Mouse (Mus musculus) adrenal gland (tissue): Measurements from ENCODE around the gene Morc3.

ENCODE experiments used
- intact Hi-C: fragments of 180-260 bp; cut with DNase I; formaldehyde crosslinking; loops from one replicate; pipeline ENCODE4 v1.15.1; 2025
- long read RNA-seq, 2 experiments: library from polyadenylated mRNA; unstranded; transcript quantifications; one replicate each; pipeline ENCODE4 v2.0.0; 2020; ENCODE audit warnings: borderline replicate concordance in 1 of 2; ENCODE audit not compliant: insufficient replicate concordance in 1 of 2

Morc3 gene
- long read RNA-seq, experiment 1, full-length matches to known transcripts, result 6 of 18 reads
- long read RNA-seq, experiment 1, partial matches to known transcripts, result 8 of 18 reads
- long read RNA-seq, experiment 1, other reads (novel, unspliced or antisense), result 4 of 18 reads
- long read RNA-seq, experiment 2, full-length matches to known transcripts, result 5 of 22 reads
- long read RNA-seq, experiment 2, partial matches to known transcripts, result 11 of 22 reads
- long read RNA-seq, experiment 2, other reads (novel, unspliced or antisense), result 6 of 22 reads

DNA sequence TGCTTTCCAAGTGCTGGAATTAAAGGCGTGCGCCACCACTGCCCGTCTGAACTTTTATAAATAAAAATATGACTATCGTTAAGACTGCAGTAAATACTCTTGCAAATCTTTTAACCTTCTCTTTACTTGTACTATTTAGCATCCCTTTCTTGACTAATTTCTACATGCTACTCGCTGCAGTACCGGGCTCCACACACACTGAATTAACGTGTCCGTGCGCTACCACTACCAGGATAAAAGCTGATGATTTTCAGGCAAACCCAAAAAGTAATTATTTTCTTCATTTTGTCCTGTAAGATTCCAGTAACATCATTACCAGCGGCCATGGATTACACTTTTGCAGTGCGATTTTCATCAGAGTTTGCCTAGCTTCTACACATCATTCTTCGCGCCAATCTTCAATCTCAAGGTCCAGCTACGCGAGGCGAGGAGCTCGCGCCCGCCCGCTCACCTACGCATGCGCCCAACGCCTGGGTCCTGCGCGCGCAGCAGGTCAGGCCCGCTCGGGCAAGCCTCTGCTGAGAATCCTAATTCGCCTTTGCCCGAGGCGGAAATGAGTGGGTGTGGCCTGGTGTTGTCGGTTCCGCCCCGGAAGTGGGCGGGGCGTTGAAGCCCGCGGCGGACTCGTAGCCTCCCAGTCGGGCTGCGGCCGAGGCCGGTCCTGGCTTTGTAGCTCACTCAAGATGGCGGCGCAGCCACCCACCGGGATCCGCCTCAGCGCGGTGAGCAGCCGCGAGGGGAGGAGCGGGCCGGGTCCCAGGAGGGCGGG, at the start of gene Morc3:
Morc3 (plus strand) TSS at position 495 of the 769 bp plus-strand sequence.
- intact Hi-C loops, result no loop called here

DNA sequence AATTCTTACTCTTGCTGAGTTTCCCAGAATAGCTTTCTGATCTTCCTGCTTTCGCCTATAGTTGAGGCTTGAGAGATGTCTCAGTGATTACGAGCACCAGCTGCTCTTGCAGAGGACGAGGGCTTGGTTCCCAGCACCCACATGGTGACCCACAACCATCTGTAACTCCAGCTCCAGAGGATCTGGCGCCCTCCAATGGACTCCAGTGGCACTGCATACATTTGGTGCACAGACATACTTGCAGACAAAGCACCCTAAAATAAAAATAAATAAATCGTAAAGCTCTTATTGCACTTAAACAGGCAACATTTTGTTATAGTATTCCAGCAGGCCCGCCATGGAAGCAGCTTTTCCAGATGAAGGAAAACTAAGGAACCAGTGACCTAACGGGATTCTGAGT, 47.7 kb upstream of the Morc3 start:
- intact Hi-C loops, result no loop called here

DNA sequence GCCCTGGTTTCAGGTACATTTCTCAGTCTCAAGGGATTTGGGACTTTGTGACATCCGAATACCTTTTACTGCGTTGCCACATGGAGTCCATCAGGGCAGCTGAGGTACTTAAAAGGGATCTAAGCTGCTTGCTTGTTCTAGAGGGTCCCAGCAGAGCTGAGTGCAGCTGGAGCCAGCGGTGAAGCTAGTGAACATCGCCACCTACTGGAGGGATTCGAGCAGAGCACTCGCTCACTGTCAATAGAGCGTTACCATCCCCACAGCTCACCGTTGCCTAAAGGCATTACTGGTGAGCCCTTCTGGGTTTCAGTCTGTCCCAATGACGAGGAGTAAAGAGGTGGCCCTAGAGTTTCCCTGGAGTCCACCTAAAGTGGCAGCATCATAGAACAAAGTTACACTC, 46.1 kb upstream of the Morc3 start:
- intact Hi-C loops, result no loop called here

DNA sequence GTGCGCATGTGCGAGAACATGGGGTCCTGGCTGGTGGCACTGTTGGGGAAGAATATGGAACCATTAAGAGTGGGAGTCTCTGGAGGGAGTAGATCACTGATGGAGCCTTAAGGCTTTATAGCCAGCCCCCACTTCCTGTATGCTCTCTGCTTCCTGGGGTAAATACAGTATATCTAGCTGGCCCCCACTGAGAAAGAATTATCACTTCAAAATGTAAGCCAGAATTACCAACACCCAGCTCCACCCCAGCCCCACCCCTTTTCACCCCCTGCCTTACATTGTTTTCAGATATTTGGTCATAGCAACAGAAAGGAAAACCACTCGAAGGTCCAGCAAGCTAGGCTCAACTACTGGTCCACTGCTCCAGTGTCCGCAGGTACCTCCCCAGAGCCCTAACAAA, 43.5 kb upstream of the Morc3 start:
- intact Hi-C loops, result no loop called here

DNA sequence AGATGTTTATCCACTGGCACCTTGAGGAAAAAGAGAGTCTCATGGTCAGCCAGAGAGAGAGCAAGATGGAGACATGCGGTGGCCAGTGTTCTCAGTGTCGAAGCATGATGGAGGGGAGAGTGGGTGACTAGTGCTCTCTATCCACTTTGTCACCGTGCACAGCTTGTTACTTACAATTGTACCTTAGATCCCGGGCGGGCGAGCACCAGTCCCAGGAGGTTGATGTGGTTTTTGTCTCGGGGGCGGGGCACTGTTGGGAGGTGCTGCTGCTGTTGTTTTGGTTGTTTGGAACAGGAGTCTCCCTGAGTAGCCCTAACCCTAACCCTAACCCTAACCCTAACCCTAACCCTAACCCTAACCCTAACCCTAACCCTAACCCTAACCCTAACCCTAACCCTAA, 43.0 kb upstream of the Morc3 start:
- intact Hi-C loops, result no loop called here

DNA sequence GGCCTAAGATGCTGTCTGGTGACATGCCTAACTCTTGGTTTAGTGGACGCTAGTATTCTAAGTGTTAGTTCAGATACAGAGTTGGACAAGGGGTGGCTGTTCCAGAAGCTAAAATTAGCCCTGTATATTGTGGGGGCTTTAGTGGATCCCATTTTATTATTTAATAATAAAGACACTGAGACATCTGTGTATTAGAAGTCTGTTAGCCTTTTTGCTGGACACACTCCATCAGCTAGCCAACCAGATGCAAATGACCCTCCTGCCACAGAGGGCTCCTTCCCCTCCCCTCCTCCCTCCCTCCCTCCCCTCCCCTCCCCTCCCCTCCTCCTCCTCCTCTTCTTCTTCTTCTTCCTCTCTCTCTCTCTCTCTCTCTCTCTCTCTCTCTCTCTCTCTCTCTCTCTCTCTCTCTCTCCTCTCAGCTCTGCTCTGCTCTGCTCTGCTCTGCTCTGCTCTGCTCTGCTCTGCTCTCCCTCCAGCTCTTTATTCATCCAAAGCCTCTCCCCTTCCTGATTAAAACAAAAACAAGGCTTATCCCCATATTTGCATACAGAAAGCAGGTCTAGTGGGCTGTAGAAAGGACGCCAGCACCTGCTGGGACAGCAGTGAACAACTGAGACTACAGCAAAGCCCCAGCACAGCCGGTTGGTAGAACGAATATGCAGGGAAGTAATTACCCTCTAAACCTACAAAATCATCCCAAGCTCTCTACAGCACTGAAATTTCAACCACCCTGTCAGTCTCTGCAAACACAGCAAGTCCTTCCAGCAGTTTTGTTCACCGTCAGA, 41.8 kb upstream of the Morc3 start:
- intact Hi-C loops, result no loop called here

DNA sequence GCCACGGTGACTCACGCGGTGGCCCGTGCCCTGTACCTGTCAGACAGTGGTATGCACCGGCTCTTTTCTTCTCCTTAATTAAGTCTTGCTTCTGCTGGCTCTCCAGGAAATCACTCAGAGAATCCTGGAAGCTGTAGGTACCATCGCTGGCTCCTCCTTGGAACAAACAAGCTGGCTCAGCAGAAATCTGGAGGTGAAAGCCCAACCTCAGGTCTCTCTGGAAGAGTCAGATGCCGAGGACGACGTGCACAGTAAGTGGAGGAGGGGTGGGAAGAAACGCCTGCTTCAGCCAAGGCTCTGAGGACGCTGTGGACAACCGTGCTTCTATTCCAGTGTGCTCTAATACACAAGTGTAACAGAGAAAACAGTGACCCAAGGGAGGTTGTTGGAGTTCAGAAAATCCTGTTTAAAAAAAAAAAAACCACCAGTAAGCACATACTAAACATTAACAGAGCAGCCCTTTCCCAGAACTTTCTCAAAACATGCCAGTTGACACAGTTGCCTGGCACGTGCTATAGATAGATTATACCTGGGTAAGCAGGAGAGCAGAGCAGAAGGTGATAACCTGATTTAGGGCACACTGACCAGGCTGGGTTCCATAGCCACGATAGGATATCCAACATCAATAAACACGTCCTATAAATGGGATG, 38.8 kb upstream of the Morc3 start:
- intact Hi-C loops, result no loop called here

DNA sequence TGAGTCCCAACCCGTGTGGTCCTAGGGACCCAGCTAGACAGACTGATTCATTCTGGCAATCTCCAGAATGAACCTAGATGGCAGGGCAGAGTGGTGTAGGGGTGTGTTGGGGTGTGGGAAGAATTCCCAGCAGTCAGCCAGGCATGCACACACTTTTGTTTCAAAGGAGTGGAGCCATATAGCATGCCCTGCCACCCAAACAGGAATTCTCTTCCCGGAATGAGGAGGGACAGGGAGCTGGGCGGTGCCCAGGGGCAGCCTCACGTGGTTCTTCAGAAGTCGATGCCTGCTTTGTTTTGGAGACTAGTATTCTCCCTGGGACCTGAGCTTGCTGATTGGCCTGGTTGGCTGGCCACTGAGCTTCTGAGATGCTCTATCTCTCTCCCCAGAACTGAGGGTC, 37.1 kb upstream of the Morc3 start:
- intact Hi-C loops, result no loop called here

DNA sequence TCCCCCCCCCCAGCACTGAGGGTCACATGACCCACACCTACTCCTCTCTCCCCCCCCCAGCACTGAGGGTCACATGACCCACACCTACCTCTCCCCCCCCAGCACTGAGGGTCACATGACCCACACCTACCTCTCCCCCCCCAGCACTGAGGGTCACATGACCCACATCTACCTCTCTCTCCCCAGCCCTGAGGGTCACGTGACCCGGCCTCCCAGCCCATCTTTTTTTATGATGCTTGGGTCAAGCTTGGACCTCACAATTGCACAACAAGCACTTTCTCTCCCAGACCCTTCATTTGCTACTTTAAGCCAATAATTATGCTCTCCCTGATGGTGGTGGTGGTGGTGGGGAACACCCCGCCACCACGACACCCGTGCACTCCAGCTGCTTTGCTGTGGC, 36.5 kb upstream of the Morc3 start:
- intact Hi-C loops, result no loop called here

DNA sequence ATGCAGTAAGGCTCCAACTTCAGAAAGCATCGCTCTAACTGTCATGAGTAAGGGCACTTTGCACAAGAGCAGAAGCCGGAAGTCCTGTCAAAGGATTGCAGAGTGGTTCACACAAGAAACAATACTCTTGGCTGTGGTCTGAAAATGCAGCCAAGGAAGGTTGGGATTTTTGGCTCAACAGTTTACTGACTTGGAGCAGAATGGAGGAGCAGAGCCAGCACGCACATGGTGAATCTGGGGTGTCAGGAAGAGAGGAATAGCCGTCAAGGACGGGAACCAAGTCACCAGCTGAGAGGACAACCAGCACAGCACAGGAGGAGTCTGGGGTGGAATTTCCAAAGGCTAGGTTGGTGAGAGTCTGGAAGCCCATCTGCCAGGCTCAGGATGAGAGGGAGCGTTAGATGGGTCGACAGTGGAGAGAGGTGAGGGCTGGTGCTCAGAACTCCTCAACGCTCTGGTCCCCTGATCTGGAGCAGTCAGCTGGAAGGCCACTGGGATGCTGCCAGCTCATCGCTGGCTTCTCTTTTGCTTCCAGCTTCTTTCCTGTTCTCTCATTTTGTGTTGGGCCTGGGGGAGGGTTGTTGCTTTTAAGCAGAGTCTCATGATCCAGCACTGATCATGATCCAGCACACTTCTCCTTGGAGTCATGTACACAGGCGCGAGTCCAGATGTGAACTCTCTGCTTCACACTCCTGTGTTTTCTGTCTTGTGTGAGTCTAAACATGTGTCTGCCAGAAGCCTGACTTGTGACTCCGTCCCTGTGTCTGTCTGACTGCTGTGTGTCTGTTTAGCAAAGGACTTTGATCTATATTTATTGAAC, 34.7 kb upstream of the Morc3 start:
- intact Hi-C loops, result no loop called here

DNA sequence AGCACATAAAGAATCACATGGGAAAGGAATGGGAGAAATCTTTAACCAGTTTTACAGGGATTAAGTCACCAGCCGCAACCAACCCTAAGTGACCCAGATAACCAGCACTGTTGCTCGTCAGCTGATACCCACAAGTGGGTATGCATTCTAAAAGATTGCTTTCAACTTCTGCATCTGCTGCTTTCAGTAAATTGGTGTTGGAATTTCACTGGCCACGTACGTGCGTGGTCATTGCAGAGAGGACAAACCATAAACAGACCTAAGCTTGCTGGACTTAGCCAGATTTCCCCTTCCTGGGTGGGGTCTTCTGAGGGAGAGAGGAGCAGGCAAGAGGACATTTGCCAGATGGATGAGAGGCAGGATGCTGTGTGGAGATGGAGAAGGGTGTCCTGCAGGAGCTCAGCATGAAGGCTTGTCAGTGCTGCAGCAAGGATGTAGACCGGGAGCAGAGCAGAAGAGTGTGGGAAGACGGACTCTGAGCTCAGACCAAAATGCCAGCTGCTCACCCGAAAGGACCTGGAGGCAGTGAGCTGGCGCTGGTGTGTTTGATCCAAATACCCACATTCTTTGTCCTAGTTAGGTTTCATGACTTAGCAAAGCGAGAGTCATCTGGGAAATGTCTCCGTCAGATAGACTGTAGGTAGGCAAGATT, 34.0 kb upstream of the Morc3 start:
- intact Hi-C loops, result no loop called here

DNA sequence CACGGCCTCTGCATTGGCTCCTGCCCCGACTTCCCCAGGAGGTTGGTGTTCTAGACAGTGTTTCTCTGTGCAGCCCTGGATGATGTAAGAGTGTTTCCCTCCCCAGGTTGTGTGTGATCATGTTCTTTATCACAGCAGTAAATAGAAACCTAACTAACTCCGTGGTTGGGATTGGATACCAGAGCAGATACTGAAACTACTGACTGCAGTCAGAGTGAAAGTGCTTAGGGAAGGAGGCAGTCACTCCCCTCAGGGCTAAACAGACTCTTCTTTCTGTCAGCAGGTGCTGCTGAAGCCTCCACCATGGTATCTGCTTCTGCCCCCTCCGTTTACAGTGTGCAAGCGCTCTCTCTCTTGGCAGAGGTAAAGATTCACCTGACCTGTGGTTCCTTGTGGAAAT, 33.3 kb upstream of the Morc3 start:
- intact Hi-C loops, result no loop called here

DNA sequence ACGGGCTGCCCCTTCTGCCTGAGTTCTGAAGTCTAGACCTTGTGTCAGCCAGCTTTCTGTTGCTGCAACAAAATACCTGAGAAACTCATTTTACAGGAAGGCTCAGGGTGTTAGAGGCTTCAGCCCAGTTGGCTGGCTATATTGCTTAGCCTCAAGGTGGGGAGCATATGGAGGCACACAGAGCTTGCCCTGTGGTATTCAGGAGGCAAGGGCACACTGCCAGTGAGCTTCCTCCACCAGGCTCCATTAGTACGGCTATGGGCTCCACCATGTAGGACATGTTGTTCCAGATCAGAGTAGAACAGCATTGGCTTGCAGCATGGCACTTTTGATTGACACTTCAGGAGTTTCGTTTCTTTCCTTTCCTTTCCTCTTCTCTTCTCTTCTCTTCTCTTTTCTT, 32.9 kb upstream of the Morc3 start:
- intact Hi-C loops, result no loop called here

DNA sequence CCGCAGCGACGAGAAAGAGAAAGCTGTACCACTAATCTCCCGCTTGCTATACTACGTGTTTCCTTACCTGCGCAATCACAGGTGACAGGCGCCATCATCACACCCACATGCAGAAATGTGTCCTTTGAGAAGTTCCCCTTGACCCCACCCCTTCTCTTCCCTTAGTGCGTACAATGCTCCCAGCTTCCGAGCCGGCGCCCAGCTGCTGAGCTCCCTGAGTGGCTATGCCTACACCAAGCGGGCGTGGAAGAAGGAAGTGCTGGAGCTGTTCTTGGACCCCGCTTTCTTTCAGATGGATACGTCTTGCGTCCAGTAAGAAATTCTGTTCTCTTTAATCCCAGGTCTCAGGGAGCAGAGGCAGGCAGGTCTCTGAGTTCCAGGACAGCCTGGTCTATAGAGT, 32.0 kb upstream of the Morc3 start:
- intact Hi-C loops, result no loop called here

DNA sequence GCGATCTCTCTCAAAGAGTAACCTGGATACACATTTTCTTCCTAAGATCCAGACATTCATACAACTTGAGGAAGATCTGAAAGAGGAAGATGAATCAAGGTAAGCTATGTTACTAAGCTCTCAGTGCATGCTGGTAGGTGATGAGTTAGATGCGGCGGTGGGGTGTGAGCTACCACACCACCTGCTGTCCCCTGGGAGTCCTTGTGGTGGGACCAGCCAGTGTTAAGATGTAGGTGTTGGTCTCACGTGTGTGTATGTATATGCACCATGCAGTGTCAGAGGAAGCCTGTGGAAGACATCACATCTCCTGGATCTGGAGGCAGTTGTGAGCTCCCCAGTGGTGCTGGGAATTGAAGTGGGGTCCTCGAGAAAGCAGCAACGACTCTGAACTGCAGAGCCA, 24.8 kb upstream of the Morc3 start:
- intact Hi-C loops, result no loop called here

DNA sequence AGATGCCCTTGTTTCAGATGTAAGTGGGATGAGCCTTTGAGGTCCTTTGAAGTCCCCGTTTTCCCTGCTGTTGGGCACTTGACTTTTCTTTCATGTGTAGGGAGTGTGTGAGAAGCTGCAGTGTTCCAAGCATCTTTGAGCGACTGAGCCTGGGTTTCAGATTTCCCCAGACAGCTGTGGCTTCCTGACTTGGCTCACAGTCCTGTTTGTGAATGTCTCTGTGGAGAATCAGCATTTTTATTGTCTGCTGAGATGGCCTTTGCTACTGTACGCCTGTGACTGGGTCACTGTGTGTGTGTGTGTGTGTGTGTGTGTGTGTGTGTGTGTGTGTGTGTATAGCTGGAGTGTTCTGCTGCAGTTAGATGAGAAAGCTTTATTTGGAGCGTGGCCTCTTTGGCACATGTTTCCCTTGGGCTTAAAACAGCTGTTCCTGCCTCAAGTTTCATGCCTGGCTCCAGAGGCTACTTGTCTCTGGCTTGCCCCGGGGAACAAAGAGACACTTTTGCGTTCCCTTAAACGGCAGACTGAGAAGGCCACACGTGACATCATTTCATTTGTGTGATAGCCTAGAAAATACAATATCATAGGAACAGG, 23.9 kb upstream of the Morc3 start:
- intact Hi-C loops, result no loop called here

DNA sequence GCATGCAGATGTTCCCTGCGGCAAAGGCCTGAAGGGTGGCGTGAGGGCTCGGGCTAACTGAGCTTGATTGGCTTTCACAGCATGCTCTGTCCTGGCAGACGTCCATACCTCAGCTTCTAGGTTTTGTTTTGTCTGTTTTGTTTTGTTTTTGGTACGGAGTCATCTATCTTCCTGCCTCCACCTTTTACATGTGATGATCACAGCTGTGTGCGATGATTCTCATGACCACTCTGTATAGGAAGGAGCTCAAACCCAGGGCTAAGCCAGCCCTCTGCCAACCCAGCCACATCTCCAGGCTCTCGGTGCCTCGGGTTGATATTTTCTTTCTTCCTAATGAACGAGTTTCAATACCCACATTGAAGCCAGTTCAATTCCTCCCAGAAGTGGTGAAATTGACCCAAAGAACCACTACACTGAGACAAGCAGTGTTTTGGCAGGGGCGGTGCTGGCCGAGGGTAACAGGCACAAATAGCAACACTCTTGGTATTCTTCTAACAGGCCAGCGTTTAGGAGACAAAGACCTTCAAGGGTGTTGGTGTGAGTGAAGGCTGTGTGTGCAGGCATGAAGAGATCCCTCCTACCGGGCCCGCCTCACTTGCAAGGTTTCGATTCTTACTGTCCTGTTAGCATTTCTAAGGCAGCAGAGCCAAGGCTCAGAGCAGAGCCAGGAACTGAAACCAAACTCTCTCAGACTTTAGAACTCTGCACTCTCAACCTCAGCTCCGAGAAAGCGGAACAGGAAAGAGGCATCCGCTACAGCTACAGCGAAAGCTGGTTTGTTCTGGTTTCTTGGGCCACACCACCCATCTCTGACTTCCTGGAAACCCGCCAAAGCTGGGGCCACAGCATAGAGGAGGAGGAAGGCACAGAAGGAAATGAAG, 15.8 kb upstream of the Morc3 start:
- intact Hi-C loops, result no loop called here

DNA sequence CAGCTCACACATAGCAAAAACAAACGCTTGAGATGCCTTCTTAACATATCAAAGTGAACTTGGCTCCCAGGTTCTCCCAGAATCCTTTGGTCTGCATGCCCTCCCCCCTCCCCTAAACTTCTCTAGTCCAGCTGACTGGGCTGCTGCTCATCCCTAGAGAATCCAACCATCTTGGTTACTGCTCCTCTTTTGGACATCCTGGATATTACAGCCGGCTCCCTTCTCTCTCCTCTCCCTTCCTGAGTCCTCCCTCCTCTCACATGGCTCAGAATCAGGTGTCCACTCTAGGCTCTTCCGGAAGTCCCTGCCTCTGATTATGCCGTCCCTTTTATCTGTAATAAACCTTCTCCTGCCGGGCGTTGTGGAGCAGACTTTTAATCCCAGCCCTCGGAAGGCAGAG, 15.1 kb upstream of the Morc3 start:
- intact Hi-C loops, result no loop called here

DNA sequence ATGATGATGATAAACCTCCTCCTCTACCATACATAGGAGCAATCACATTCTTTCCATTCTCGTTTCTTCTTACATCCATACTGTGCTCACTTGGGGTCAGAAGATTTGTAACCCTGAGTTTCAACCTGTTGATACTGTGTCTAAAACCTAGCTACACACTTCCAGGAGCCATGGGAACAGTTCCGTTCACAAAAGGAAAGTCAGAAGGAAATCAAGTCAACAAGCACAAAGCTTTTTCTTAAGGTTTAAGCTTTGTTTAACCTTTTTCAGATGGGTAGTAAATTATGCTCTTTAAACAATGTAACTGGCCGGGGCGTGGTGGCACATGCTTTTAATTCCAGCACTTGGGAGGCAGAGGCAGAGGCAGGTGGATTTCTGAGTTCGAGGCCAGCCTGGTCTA, 14.6 kb upstream of the Morc3 start:
- intact Hi-C loops, result no loop called here
